Mouse (Mus musculus) CH12.LX (cell line): ENCODE data around the gene Atp1a1. TPM values are rescaled to one million over a fixed set of nuclear protein-coding genes. Genes with fewer than 3 reads are reported as not detected.
A peak's percentile ranks its signal among the peaks of the same experiment; 100 is the strongest.

Experiments used
- DNase-seq: peaks from one replicate; pipeline ENCODE4 v3.0.0-alpha.2; 2013; ENCODE audit errors: extremely low read depth
- H3K27ac ChIP-seq: 2 replicates; pipeline ENCODE4 v1.5.1; 2012; ENCODE audit warnings: low read depth, mild to moderate bottlenecking, control low read depth, moderate library complexity; ENCODE audit not compliant: insufficient read depth
- H3K27me3 ChIP-seq: replicated peaks from 2 replicates; pipeline ENCODE3; 2012; ENCODE audit warnings: inconsistent platforms
- H3K36me3 ChIP-seq, 2 experiments: replicated peaks in 1 of 2; 2 replicates each; pipeline versions ENCODE3 to v1.6.1; 2012; ENCODE audit warnings: inconsistent platforms in 1 of 2, low read length in 1 of 2, mild to moderate bottlenecking in 1 of 2, mixed read lengths in 1 of 2, moderate library complexity in 1 of 2; ENCODE audit not compliant: control insufficient read depth in 1 of 2, insufficient read depth in 1 of 2
- H3K4me1 ChIP-seq, 2 experiments: 2 replicates each; pipeline ENCODE4 v1.6.1; 2012; ENCODE audit warnings: inconsistent platforms in 1 of 2, moderate library complexity in 1 of 2; ENCODE audit not compliant: insufficient read depth in 2 of 2, control insufficient read depth in 1 of 2
- H3K4me2 ChIP-seq: 2 replicates; pipeline ENCODE4 v1.6.1; 2012; ENCODE audit warnings: low read depth, mild to moderate bottlenecking, control low read depth; ENCODE audit not compliant: poor library complexity, insufficient read depth, severe bottlenecking
- H3K4me3 ChIP-seq, 3 experiments: fragments of 150-350 bp in 1 of 3; sonication (generic) in 1 of 3; replicated peaks in 1 of 3; 2 replicates each; pipeline versions ENCODE3 to v1.5.1; 2011 to 2012; ENCODE audit warnings: low read depth in 2 of 3, low read length in 2 of 3, mild to moderate bottlenecking in 2 of 3, moderate library complexity in 2 of 3, control low read depth in 1 of 3, improper control_type of control experiment in 1 of 3, inconsistent platforms in 1 of 3, mixed read lengths in 1 of 3; ENCODE audit not compliant: poor library complexity in 1 of 3
- H3K79me2 ChIP-seq: replicated peaks from 2 replicates; pipeline ENCODE4 v1.6.1; 2012; ENCODE audit warnings: mild to moderate bottlenecking, moderate library complexity; ENCODE audit not compliant: control insufficient read depth, poor library complexity, insufficient read depth, severe bottlenecking; ENCODE audit errors: extremely low read depth
- H3K9ac ChIP-seq: 2 replicates; pipeline ENCODE4 v1.6.1; 2012; ENCODE audit warnings: low read depth, mild to moderate bottlenecking, control low read depth, moderate library complexity; ENCODE audit not compliant: insufficient read depth
- H3K9me3 ChIP-seq: replicated peaks from 2 replicates; pipeline ENCODE3; 2012; ENCODE audit warnings: low read length, inconsistent platforms, mixed read lengths
- BHLHE40 ChIP-seq: IDR thresholded peaks from 2 replicates; pipeline ENCODE4 v1.6.1; 2011; ENCODE audit warnings: mild to moderate bottlenecking, low read depth, low read length, improper control_type of control experiment
- CHD1 ChIP-seq: IDR thresholded peaks from 2 replicates; pipeline ENCODE4 v1.6.1; 2012; ENCODE audit warnings: low read depth, low read length, improper control_type of control experiment, inconsistent platforms
- CHD2 ChIP-seq: IDR thresholded peaks from 2 replicates; pipeline ENCODE4 v1.6.1; 2011; ENCODE audit warnings: low read length, improper control_type of control experiment
- EP300 ChIP-seq: IDR thresholded peaks from 2 replicates; pipeline ENCODE4 v1.6.1; 2011; ENCODE audit warnings: low read length, improper control_type of control experiment
- ETS1 ChIP-seq: conservative IDR thresholded peaks from 2 replicates; pipeline ENCODE4 v1.6.1; 2012; ENCODE audit warnings: low read depth, mild to moderate bottlenecking, inconsistent platforms, low read length, improper control_type of control experiment, moderate library complexity
- GABPA ChIP-seq: IDR thresholded peaks from 2 replicates; pipeline ENCODE4 v1.6.1; 2012; ENCODE audit warnings: low read depth, low read length, improper control_type of control experiment, inconsistent platforms; ENCODE audit not compliant: insufficient replicate concordance
- HCFC1 ChIP-seq: IDR thresholded peaks from 2 replicates; pipeline ENCODE4 v1.6.1; 2012; ENCODE audit warnings: low read depth, mild to moderate bottlenecking, inconsistent platforms, low read length, improper control_type of control experiment
- IRF4 ChIP-seq: IDR thresholded peaks from 2 replicates; pipeline ENCODE4 v1.6.1; 2014; ENCODE audit warnings: low read depth, mild to moderate bottlenecking, inconsistent platforms, low read length, improper control_type of control experiment
- JUN ChIP-seq: IDR thresholded peaks from 2 replicates; pipeline ENCODE4 v1.6.1; 2011; ENCODE audit warnings: low read depth, mild to moderate bottlenecking, low read length, improper control_type of control experiment, moderate library complexity; ENCODE audit not compliant: insufficient read depth
- MAX ChIP-seq: IDR thresholded peaks from 2 replicates; pipeline ENCODE4 v1.6.1; 2011; ENCODE audit warnings: low read length, improper control_type of control experiment
- MAZ ChIP-seq: IDR thresholded peaks from 2 replicates; pipeline ENCODE4 v1.6.1; 2012; ENCODE audit warnings: low read depth, mild to moderate bottlenecking, inconsistent platforms, low read length, improper control_type of control experiment, moderate library complexity
- MEF2A ChIP-seq: IDR thresholded peaks from 2 replicates; pipeline ENCODE4 v1.6.1; 2014; ENCODE audit warnings: low read depth, mild to moderate bottlenecking, inconsistent platforms, low read length, improper control_type of control experiment, borderline replicate concordance
- NELFE ChIP-seq: IDR thresholded peaks from 2 replicates; pipeline ENCODE4 v1.6.1; 2011; ENCODE audit warnings: low read depth, low read length, improper control_type of control experiment
- NRF1 ChIP-seq: IDR thresholded peaks from 2 replicates; pipeline ENCODE4 v1.6.1; 2014; ENCODE audit warnings: low read depth, mild to moderate bottlenecking, inconsistent platforms, low read length, improper control_type of control experiment, moderate library complexity
- POLR2A ChIP-seq: IDR thresholded peaks from 2 replicates; pipeline ENCODE4 v1.6.1; 2011; ENCODE audit warnings: low read depth, mild to moderate bottlenecking, improper control_type of control experiment, low read length
- RCOR1 ChIP-seq: conservative IDR thresholded peaks from 2 replicates; pipeline ENCODE4 v1.6.1; 2012; ENCODE audit warnings: low read depth, mild to moderate bottlenecking, inconsistent platforms, low read length, improper control_type of control experiment
- SIN3A ChIP-seq: IDR thresholded peaks from 2 replicates; pipeline ENCODE4 v1.6.1; 2012; ENCODE audit warnings: low read length, improper control_type of control experiment, inconsistent platforms
- TCF12 ChIP-seq: IDR thresholded peaks from 2 replicates; pipeline ENCODE4 v1.6.1; 2014; ENCODE audit warnings: low read depth, mild to moderate bottlenecking, inconsistent platforms, low read length, improper control_type of control experiment
- UBTF ChIP-seq: IDR thresholded peaks from 2 replicates; pipeline ENCODE4 v1.6.1; 2012; ENCODE audit warnings: low read depth, mild to moderate bottlenecking, inconsistent platforms, low read length, improper control_type of control experiment, moderate library complexity
- USF1 ChIP-seq: IDR thresholded peaks from 2 replicates; pipeline ENCODE4 v1.6.1; 2014; ENCODE audit warnings: low read depth, mild to moderate bottlenecking, inconsistent platforms, low read length, improper control_type of control experiment
- ZC3H11A ChIP-seq: IDR thresholded peaks from 2 replicates; pipeline ENCODE4 v1.6.1; 2012; ENCODE audit warnings: low read depth, mild to moderate bottlenecking, inconsistent platforms, low read length, improper control_type of control experiment
- ZKSCAN1 ChIP-seq: IDR thresholded peaks from 2 replicates; pipeline ENCODE4 v1.6.1; 2012; ENCODE audit warnings: low read depth, inconsistent platforms, low read length, improper control_type of control experiment, borderline replicate concordance
- ZMIZ1 ChIP-seq: IDR thresholded peaks from 2 replicates; pipeline ENCODE4 v1.6.1; 2012; ENCODE audit warnings: low read depth, mild to moderate bottlenecking, inconsistent platforms, low read length, improper control_type of control experiment
- ZNF384 ChIP-seq: IDR thresholded peaks from 2 replicates; pipeline ENCODE4 v1.6.1; 2012; ENCODE audit warnings: low read depth, low read length, improper control_type of control experiment, inconsistent platforms
- dilution Hi-C: fragments of 300-500 bp; cut with MboI; formaldehyde crosslinking; loops from 2 replicates; pipeline ENCODE4 v1.14.3; 2020; ENCODE audit warnings: low sequenced_read_pairs; ENCODE audit not compliant: extremely low pct_unique_long_range_greater_than_20kb, extremely low pct_ligation_motif_present
- in situ Hi-C: fragments of 300-500 bp; cut with MboI; formaldehyde crosslinking; loops from 3 replicates; pipeline ENCODE4 v1.14.3; 2019; ENCODE audit warnings: low sequenced_read_pairs, low pct_ligation_motif_present, low pct_unique_long_range_greater_than_20kb, mixed read lengths
- polyA plus RNA-seq: library from polyadenylated mRNA; unstranded; fragments of >175 nt; gene quantifications from 2 replicates; pipeline ENCODE4 v1.2.1, GENCODE M21; 2012; ENCODE audit warnings: low read depth; ENCODE audit not compliant: insufficient read length
- total RNA-seq, 2 experiments: library from RNA; depleted of rRNA; stranded (reverse); fragments of 300-350 nt in 1 of 2; fragments of >200 nt in 1 of 2; gene quantifications; 2 replicates each; pipeline ENCODE4 v1.2.3; 2012 to 2014

Gene Atp1a1
- total and polyA plus RNA-seq, 3 experiments = 215 to 337 (median 219) TPM

GRCm38 (mm10) chr3:101646806-101647205, 42.3 kb upstream of the Atp1a1 start:
- no peaks in the 10 kb centered on the region for H3K27me3 ChIP-seq
- in situ Hi-C loops (no loop called here), dilution Hi-C loops (no loop called here)
- no peak overlapping the region for H3K27ac ChIP-seq
- H3K4me3 ChIP-seq = no peak overlapping the region
- H3K4me1 ChIP-seq = peaks cover 11 to 75% of the 10 kb centered on the region in 2 experiments; a peak in 3 of 4 replicates
- TF ChIP-seq POLR2A (no peak), UBTF (no peak), HCFC1 (no peak), TCF12 (no peak), ZKSCAN1 (no peak), MEF2A (no peak), ZNF384 (no peak), EP300 (no peak), ZMIZ1 (no peak), CHD1 (no peak), MAX (no peak), NRF1 (no peak), USF1 (no peak), IRF4 (no peak), MAZ (no peak)
- DNase-seq = no peak
- H3K79me2 ChIP-seq = no peaks in the 10 kb centered on the region
- no peak overlapping the region for H3K4me2 ChIP-seq
- no peak overlapping the region for H3K9ac ChIP-seq
- no peaks in the 10 kb centered on the region for H3K9me3 ChIP-seq
- H3K36me3 ChIP-seq = no peaks in the 10 kb centered on the region

GRCm38 (mm10) chr3:101645569-101646106, 41.2 kb upstream of the Atp1a1 start:
- 0 out of 2 replicates have a peak overlapping the region, but pooled peaks have one; percentile 8 for H3K27ac ChIP-seq
- in situ Hi-C loops = no loop called here
- H3K4me1 ChIP-seq = peaks cover 8 to 63% of the 10 kb centered on the region in 2 experiments; a peak in 3 of 4 replicates
- H3K79me2 ChIP-seq = no peaks in the 10 kb centered on the region
- H3K36me3 ChIP-seq = no peaks in the 10 kb centered on the region
- H3K4me2 ChIP-seq = no peak overlapping the region
- TF ChIP-seq IRF4 (peak; percentile 62), ZNF384 (peak; percentile 54), CHD2 (peak; percentile 23; the same call in 1 of the 2 replicates), RCOR1 (0 out of 2 replicates have a peak, but pooled peaks have one; percentile 23), BHLHE40 (0 out of 2 replicates have a peak, but pooled peaks have one; percentile 7), SIN3A (no peak), TCF12 (0 out of 2 replicates have a peak, but pooled peaks have one; percentile 25), ETS1 (no peak; the same call in 1 of the 2 replicates), GABPA (no peak), JUN (peak; percentile 34; the same call in 1 of the 2 replicates), MAZ (0 out of 2 replicates have a peak, but pooled peaks have one; percentile 37), EP300 (peak; percentile 76), HCFC1 (no peak), ZC3H11A (no peak), NELFE (no peak), POLR2A (no peak), MEF2A (peak; percentile 66; the same call in 1 of the 2 replicates)
- H3K27me3 ChIP-seq = no peaks in the 10 kb centered on the region
- peak; percentile 28 for DNase-seq
- no peak overlapping the region for H3K9ac ChIP-seq
- no peak overlapping the region for H3K4me3 ChIP-seq
- dilution Hi-C loops = no loop called here
- no peaks in the 10 kb centered on the region for H3K9me3 ChIP-seq
